Mouse (Mus musculus) activated CD4-positive, CD25-positive, alpha-beta regulatory T cell (primary cell): ENCODE results near the gene Abhd12. TPM values are rescaled to one million over a fixed set of nuclear protein-coding genes. Genes with fewer than 3 reads are reported as not detected.

Source experiments
- polyA plus RNA-seq, 2 experiments: library from polyadenylated mRNA; unstranded; fragments of 100-300 nt; shearing (Covaris generic); gene quantifications; one replicate each; pipeline ENCODE4 v1.2.1; 2017

The Abhd12 gene
- 10 to 100 TPM; 74.7 to 79.5 TPM for polyA plus RNA-seq

DNA sequence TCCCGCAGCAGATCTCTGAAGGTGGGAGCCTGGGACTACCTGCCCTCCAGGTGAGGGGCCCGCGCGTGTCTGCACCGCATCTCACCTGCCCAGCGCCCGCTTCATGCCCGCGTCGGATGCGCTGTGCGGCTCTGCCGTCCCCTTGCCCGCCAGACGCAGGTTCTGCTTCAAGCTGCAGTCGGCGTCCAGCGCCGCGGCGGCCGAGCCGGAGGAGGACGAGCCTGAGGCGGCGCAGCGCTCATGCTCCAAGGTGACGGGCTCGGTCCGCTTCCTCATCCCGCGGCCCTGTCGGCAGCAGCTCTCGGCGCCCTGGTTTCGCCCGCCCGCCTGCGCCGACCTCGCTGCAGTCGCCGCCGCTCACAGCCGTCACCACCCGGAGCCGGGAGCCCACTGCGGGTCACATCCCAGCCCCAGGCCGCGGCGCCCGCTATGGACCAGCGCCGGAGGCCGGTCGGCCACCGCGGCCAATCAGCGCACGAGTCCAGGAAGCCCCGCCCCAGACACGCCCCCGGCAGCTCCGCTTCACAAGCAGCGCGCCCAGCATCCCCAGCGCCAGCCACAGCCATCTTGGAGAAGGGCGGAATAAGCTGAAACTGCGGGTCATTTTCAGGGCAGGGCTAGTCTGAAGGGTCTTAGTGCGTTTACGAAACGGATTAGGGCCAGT lies at the start of gene Abhd12:
Gene Abhd12 (minus strand): TSS at position 470 of the 664 bp plus-strand sequence.

DNA sequence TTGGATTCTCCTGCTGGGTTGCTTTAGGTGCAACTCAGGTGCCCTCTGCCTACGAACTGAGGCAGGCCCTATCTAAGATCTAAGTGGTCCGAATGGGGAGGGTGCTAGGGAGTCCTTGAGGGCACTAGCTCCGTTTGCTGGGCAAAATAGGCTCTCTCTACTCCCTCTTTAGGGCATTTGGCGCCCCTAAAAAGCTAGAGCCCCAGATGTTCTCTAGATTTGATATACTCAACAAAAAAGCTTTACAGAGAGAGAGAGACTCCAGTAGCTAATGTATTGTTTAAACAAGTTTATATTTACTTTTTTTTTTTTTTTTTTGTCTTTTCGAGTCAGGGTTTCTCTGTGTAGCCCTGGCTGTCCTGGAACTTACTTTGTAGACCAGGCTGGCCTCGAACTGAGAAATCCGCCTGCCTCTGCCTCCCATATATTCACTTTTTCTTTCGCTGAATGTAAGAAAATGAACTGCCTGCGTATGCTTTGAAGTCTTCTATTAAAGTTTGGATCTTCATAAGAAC lies 452 bp upstream of the Abhd12 start, which contains the start of gene Gins1:
Gene Gins1 (plus strand): TSS at position 465 of the 515 bp plus-strand sequence.

DNA sequence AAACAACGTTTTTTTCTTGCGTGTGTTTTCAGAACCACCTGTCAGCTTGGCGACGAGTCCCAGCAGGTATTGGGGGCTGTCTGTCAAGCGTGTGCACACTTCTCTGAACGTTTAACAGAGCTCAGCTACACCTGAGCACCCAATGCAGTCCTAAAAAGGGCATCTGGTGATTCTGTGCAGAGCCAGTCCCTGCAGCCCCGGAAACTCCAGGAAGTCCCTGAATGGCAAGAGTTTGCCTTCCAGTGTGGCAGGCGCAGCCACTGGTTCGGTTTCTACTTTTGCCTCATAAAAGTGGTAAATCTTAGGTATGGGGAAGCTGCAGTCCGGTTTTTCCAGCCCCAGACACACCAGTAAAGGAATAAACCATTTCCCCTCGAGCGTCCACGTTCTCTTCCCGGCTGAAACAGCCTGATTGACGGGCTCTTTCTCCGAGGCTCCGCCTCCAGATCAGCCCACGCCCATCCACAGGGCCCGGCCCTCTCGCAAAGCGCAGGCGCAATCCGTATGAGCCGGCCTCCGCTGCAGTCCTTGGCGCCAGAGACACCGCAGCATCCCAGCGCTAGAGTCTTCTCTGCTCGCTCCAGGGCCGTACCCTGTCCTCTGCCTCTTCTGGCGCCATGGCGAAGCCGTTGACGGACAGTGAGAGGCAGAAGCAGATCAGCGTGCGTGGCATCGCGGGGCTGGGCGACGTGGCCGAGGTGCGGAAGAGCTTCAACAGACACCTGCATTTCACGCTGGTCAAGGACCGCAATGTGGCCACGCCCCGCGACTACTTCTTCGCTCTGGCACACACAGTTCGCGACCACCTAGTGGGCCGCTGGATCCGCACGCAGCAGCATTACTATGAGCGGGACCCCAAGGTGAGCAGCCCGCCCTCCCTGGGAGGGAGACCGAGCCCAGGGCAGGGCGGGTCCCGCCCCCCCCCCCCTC lies 118.0 kb downstream of the Abhd12 start, which contains the start of gene Pygb:
Gene Pygb (plus strand): TSS at position 485 of the 930 bp plus-strand sequence.

Other genes with a start within 250 kb of the Abhd12 start
- gene Acss1, start 236.2 kb downstream of the Abhd12 start, polyA plus RNA-seq: 10 to 100 TPM; 42.0 to 54.2 TPM
- gene Vsx1, start 215.4 kb downstream of the Abhd12 start, polyA plus RNA-seq: under 1 TPM in 1 of 2 experiments, not detected in 1; 0.12 TPM
- 10 to 100 TPM; 40.9 to 41.1 TPM for gene Entpd6, start 155.7 kb downstream of the Abhd12 start, polyA plus RNA-seq
- 10 to 100 TPM; 40.7 to 82.0 TPM for gene Pygb, start 118.0 kb downstream of the Abhd12 start, polyA plus RNA-seq
- 1 to 10 TPM; 6.0 to 9.2 TPM for gene Gins1, start 659 bp upstream of the Abhd12 start, polyA plus RNA-seq
- under 1 TPM; 0.73 to 1.00 TPM for gene Ninl, start 134.6 kb upstream of the Abhd12 start, polyA plus RNA-seq
- 10 to 100 TPM; 30.5 to 47.6 TPM for gene Nanp, start 134.7 kb upstream of the Abhd12 start, polyA plus RNA-seq
- gene Gm14151, start 187.6 kb upstream of the Abhd12 start, polyA plus RNA-seq: under 1 TPM in 1 of 2 experiments, not detected in 1; 0.13 TPM
- not detected for gene Gm14147, start 193.5 kb upstream of the Abhd12 start, polyA plus RNA-seq